Mouse (Mus musculus): ENCODE measurements around the gene Ltb4r1. TPM values are rescaled to one million over a fixed set of nuclear protein-coding genes. Genes with fewer than 3 reads are reported as not detected.
"Not testable (repeated sequence)": the region's sequence is repeated elsewhere in the genome, so short reads cannot be mapped to it uniquely, and the experiment has no call there.

Ltb4r1 gene
- polyA plus RNA-seq, 1 experiment from 2014 or later = 0.59 TPM

- Histone ChIP-seq H3K9me3 (no peaks in the 10 kb centered on the region), H3K27me3 (replicated peaks) (peaks cover 13% of the 10 kb centered on the region), H3K27ac (no peak within 1 kb of the TSS), H3K9ac (no peak within 1 kb of the TSS), H3K36me3 (replicated peaks) (peaks cover 13% of the 10 kb centered on the region; the same call in 1 of the 2 replicates), H3K4me1 (peaks cover 18% of the 10 kb centered on the region), H3K4me3 (no peak within 1 kb of the TSS), H3K4me2 (peak within 1 kb of the TSS; percentile 10; the same call in 1 of the 2 replicates)
- ATAC-seq (replicated peaks) = no peak
- 20% methylated on average over 8 of the region's 8 CpGs for WGBS
Observed at GRCm38 (mm10) chr14:55758363-55758784, 7.4 kb upstream of the Ltb4r1 start, which contains the start of gene Cideb. Cideb (minus strand) TSS chr14:55758458.

- ATAC-seq (replicated peaks) = 0 out of 2 replicates have a peak, but pooled peaks have one; percentile 9
- not testable (repeated sequence) for H3K9ac ChIP-seq; H3K36me3 ChIP-seq (replicated peaks); H3K9me3 ChIP-seq; H3K4me3 ChIP-seq; H3K27ac ChIP-seq
- H3K27me3 ChIP-seq (replicated peaks) = peaks cover 24% of the 10 kb centered on the region
- H3K4me1 ChIP-seq = peaks cover 18% of the 10 kb centered on the region
- peak overlapping the region; percentile 34 for H3K4me2 ChIP-seq
- WGBS = 1% methylated on average over 6 of the region's 6 CpGs
Observed at GRCm38 (mm10) chr14:55760156-55760555, 5.6 kb upstream of the Ltb4r1 start.

- peak within 1 kb of the TSS; percentile 81 for H3K27ac ChIP-seq
- peak within 1 kb of the TSS; percentile 51 for H3K4me3 ChIP-seq
- H3K27me3 ChIP-seq (replicated peaks) = peaks cover 31% of the 10 kb centered on the region
- peaks cover 18% of the 10 kb centered on the region for H3K4me1 ChIP-seq
- WGBS = 84% methylated on average over 6 of the region's 6 CpGs
- H3K4me2 ChIP-seq = peak within 1 kb of the TSS; percentile 96
- H3K9ac ChIP-seq = peak within 1 kb of the TSS; percentile 71
- no peaks in the 10 kb centered on the region for H3K36me3 ChIP-seq (replicated peaks)
- no peaks in the 10 kb centered on the region for H3K9me3 ChIP-seq
- ATAC-seq (replicated peaks) = no peak
Observed at GRCm38 (mm10) chr14:55761163-55761562, 4.6 kb upstream of the Ltb4r1 start, which contains the start of gene Ltb4r2. Ltb4r2 (plus strand) TSS chr14:55761428.

- H3K9ac ChIP-seq = peak overlapping the region; percentile 71
- peak; percentile 87 for ATAC-seq (replicated peaks)
- H3K4me1 ChIP-seq = peaks cover 19% of the 10 kb centered on the region
- H3K27ac ChIP-seq = peak overlapping the region; percentile 81
- peak overlapping the region; percentile 96 for H3K4me2 ChIP-seq
- no peaks in the 10 kb centered on the region for H3K9me3 ChIP-seq
- peaks cover 40% of the 10 kb centered on the region for H3K27me3 ChIP-seq (replicated peaks)
- peak overlapping the region; percentile 51 for H3K4me3 ChIP-seq
- WGBS = under 1% methylated on average over 77 of the region's 77 CpGs
- no peaks in the 10 kb centered on the region for H3K36me3 ChIP-seq (replicated peaks)
Observed at GRCm38 (mm10) chr14:55762001-55762821, 3.6 kb upstream of the Ltb4r1 start.

- Histone ChIP-seq H3K27me3 (replicated peaks) (peaks cover 43% of the 10 kb centered on the region), H3K4me2 (no peak overlapping the region), H3K27ac (no peak overlapping the region), H3K9me3 (no peaks in the 10 kb centered on the region), H3K4me3 (no peak overlapping the region), H3K36me3 (replicated peaks) (no peaks in the 10 kb centered on the region), H3K4me1 (peaks cover 28% of the 10 kb centered on the region), H3K9ac (no peak overlapping the region)
- 69% methylated on average over 7 of the region's 7 CpGs for WGBS
- no peak for ATAC-seq (replicated peaks)
Observed at GRCm38 (mm10) chr14:55763166-55763565, 2.6 kb upstream of the Ltb4r1 start.

- 13% methylated on average over 52 of the region's 52 CpGs for WGBS
- ATAC-seq (replicated peaks) = peak; percentile 76
- Histone ChIP-seq H3K9me3 (no peaks in the 10 kb centered on the region), H3K4me3 (peak overlapping the region; percentile 45), H3K4me2 (peak overlapping the region; percentile 80), H3K27ac (no peak overlapping the region), H3K27me3 (replicated peaks) (peaks cover 52% of the 10 kb centered on the region), H3K4me1 (peaks cover 15% of the 10 kb centered on the region), H3K9ac (peak overlapping the region; percentile 59), H3K36me3 (replicated peaks) (no peaks in the 10 kb centered on the region)
Observed at GRCm38 (mm10) chr14:55767519-55768414, 2.0 kb downstream of the Ltb4r1 start.

GRCm38 (mm10) chr14:55768555-55768954 is 2.8 kb downstream of the Ltb4r1 start:
- Histone ChIP-seq H3K9ac (no peak overlapping the region), H3K27me3 (replicated peaks) (peaks cover 53% of the 10 kb centered on the region), H3K36me3 (replicated peaks) (no peaks in the 10 kb centered on the region), H3K9me3 (no peaks in the 10 kb centered on the region), H3K27ac (no peak overlapping the region), H3K4me1 (peaks cover 12% of the 10 kb centered on the region; the same call in 1 of the 2 replicates), H3K4me3 (no peak overlapping the region), H3K4me2 (no peak overlapping the region)
- 90% methylated on average over 6 of the region's 6 CpGs for WGBS
- ATAC-seq (replicated peaks) = no peak

- Histone ChIP-seq H3K9me3 (no peaks in the 10 kb centered on the region), H3K9ac (no peak overlapping the region), H3K36me3 (replicated peaks) (no peaks in the 10 kb centered on the region), H3K27ac (no peak overlapping the region), H3K27me3 (replicated peaks) (peaks cover 51% of the 10 kb centered on the region), H3K4me1 (peaks cover 12% of the 10 kb centered on the region; the same call in 1 of the 2 replicates), H3K4me3 (no peak overlapping the region), H3K4me2 (no peak overlapping the region)
- 75% methylated on average over 16 of the region's 16 CpGs for WGBS
- ATAC-seq (replicated peaks) = no peak
Observed at GRCm38 (mm10) chr14:55769087-55769703, 3.4 kb downstream of the Ltb4r1 start.

GRCm38 (mm10) chr14:55776711-55777110 is 10.9 kb downstream of the Ltb4r1 start:
- no peak overlapping the region for H3K4me3 ChIP-seq
- H3K4me2 ChIP-seq = no peak overlapping the region
- no peak overlapping the region for H3K9ac ChIP-seq
- no peaks in the 10 kb centered on the region for H3K9me3 ChIP-seq
- 69% methylated on average over 7 of the region's 7 CpGs for WGBS
- ATAC-seq (replicated peaks) = no peak
- H3K27me3 ChIP-seq (replicated peaks) = peaks cover 11% of the 10 kb centered on the region
- H3K4me1 ChIP-seq = peaks cover 6% of the 10 kb centered on the region; the same call in 1 of the 2 replicates
- no peak overlapping the region for H3K27ac ChIP-seq
- no peaks in the 10 kb centered on the region for H3K36me3 ChIP-seq (replicated peaks)

GRCm38 (mm10) chr14:55777176-55777575 is 11.4 kb downstream of the Ltb4r1 start:
- Histone ChIP-seq H3K4me3 (no peak overlapping the region), H3K27ac (no peak overlapping the region), H3K27me3 (replicated peaks) (peaks cover 16% of the 10 kb centered on the region), H3K9ac (no peak overlapping the region), H3K4me2 (no peak overlapping the region), H3K4me1 (peaks cover 6% of the 10 kb centered on the region; the same call in 1 of the 2 replicates), H3K36me3 (replicated peaks) (no peaks in the 10 kb centered on the region), H3K9me3 (no peaks in the 10 kb centered on the region)
- WGBS = 55% methylated on average over 3 of the region's 3 CpGs
- no peak for ATAC-seq (replicated peaks)

GRCm38 (mm10) chr14:55777806-55778205 is 12.0 kb downstream of the Ltb4r1 start:
- no peak overlapping the region for H3K4me3 ChIP-seq
- H3K36me3 ChIP-seq (replicated peaks) = no peaks in the 10 kb centered on the region
- 93% methylated on average over 11 of the region's 11 CpGs for WGBS
- peaks cover 19% of the 10 kb centered on the region for H3K27me3 ChIP-seq (replicated peaks)
- no peak overlapping the region for H3K27ac ChIP-seq
- H3K4me1 ChIP-seq = peaks cover 6% of the 10 kb centered on the region; the same call in 1 of the 2 replicates
- no peak overlapping the region for H3K9ac ChIP-seq
- H3K9me3 ChIP-seq = no peaks in the 10 kb centered on the region
- no peak overlapping the region for H3K4me2 ChIP-seq
- no peak for ATAC-seq (replicated peaks)

Measured in midbrain, embryonic 15.5 days (tissue).